Mouse (Mus musculus): ENCODE measurements around the gene Ddb1. TPM values are rescaled to one million over a fixed set of nuclear protein-coding genes. Genes with fewer than 3 reads are reported as not detected.

Gene Ddb1
- polyA plus RNA-seq, 1 experiment = 876 TPM

GRCm38 (mm10) chr19:10671854-10672417 is 66.8 kb downstream of the Ddb1 start:
- Histone ChIP-seq H3K27ac (ENCODE audit: insufficient read depth, low read length) (no peak overlapping the region), H3K4me3 (ENCODE audit: low read depth, low read length) (no peak overlapping the region), H3K9me3 (replicated peaks; ENCODE audit: control insufficient read depth, insufficient read depth, low read length, poor library complexity, severe bottlenecking) (no peaks in the 10 kb centered on the region), H3K36me3 (ENCODE audit: control insufficient read depth, insufficient read depth, low read length, poor library complexity, severe bottlenecking) (no peaks in the 10 kb centered on the region), H3K9ac (ENCODE audit: low read depth, poor library complexity, severe bottlenecking) (no peak overlapping the region), H3K27me3 (ENCODE audit: control insufficient read depth, insufficient read depth, low read length, poor library complexity, severe bottlenecking) (no peaks in the 10 kb centered on the region), H3K4me1 (ENCODE audit: control insufficient read depth, insufficient read depth, low read length) (peaks cover 8% of the 10 kb centered on the region)
- TF ChIP-seq EP300 (IDR thresholded peaks at IDR 0.05; ENCODE audit: insufficient read depth, low read depth, low read length) (no peak), CTCF (IDR thresholded peaks at IDR 0.05; ENCODE audit: low read depth, low read length) (no peak), POLR2A (IDR thresholded peaks at IDR 0.05; ENCODE audit: insufficient read depth, low read length) (no peak)

GRCm38 (mm10) chr19:10673275-10673674 is 68.1 kb downstream of the Ddb1 start:
- H3K4me1 ChIP-seq (ENCODE audit: control insufficient read depth, insufficient read depth, low read length) = peaks cover 12% of the 10 kb centered on the region
- TF ChIP-seq CTCF (IDR thresholded peaks at IDR 0.05; ENCODE audit: low read depth, low read length) (no peak), EP300 (IDR thresholded peaks at IDR 0.05; ENCODE audit: insufficient read depth, low read depth, low read length) (no peak), POLR2A (IDR thresholded peaks at IDR 0.05; ENCODE audit: insufficient read depth, low read length) (no peak)
- H3K4me3 ChIP-seq (ENCODE audit: low read depth, low read length) = no peak overlapping the region
- no peak overlapping the region for H3K9ac ChIP-seq (ENCODE audit: low read depth, poor library complexity, severe bottlenecking)
- H3K36me3 ChIP-seq (ENCODE audit: control insufficient read depth, insufficient read depth, low read length, poor library complexity, severe bottlenecking) = no peaks in the 10 kb centered on the region
- H3K27ac ChIP-seq (ENCODE audit: insufficient read depth, low read length) = no peak overlapping the region
- no peaks in the 10 kb centered on the region for H3K9me3 ChIP-seq (replicated peaks; ENCODE audit: control insufficient read depth, insufficient read depth, low read length, poor library complexity, severe bottlenecking)
- H3K27me3 ChIP-seq (ENCODE audit: control insufficient read depth, insufficient read depth, low read length, poor library complexity, severe bottlenecking) = no peaks in the 10 kb centered on the region

- Histone ChIP-seq H3K9ac (ENCODE audit: low read depth, poor library complexity, severe bottlenecking) (no peak overlapping the region), H3K4me3 (ENCODE audit: low read depth, low read length) (no peak overlapping the region), H3K9me3 (replicated peaks; ENCODE audit: control insufficient read depth, insufficient read depth, low read length, poor library complexity, severe bottlenecking) (no peaks in the 10 kb centered on the region), H3K4me1 (ENCODE audit: control insufficient read depth, insufficient read depth, low read length) (peaks cover 9% of the 10 kb centered on the region), H3K27me3 (ENCODE audit: control insufficient read depth, insufficient read depth, low read length, poor library complexity, severe bottlenecking) (no peaks in the 10 kb centered on the region), H3K27ac (ENCODE audit: insufficient read depth, low read length) (peak overlapping the region; percentile 29), H3K36me3 (ENCODE audit: control insufficient read depth, insufficient read depth, low read length, poor library complexity, severe bottlenecking) (no peaks in the 10 kb centered on the region)
- TF ChIP-seq POLR2A (IDR thresholded peaks at IDR 0.05; ENCODE audit: insufficient read depth, low read length) (no peak), CTCF (IDR thresholded peaks at IDR 0.05; ENCODE audit: low read depth, low read length) (no peak), EP300 (IDR thresholded peaks at IDR 0.05; ENCODE audit: insufficient read depth, low read depth, low read length) (peak; percentile 83; the same call in 1 of the 2 replicates)
Measured at GRCm38 (mm10) chr19:10676656-10677055, 71.5 kb downstream of the Ddb1 start.

GRCm38 (mm10) chr19:10677915-10678771 is 73.0 kb downstream of the Ddb1 start, which contains the start of gene Pga5:
Gene Pga5, minus strand, starts transcription at chr19:10678071.
- no peaks in the 10 kb centered on the region for H3K36me3 ChIP-seq (ENCODE audit: control insufficient read depth, insufficient read depth, low read length, poor library complexity, severe bottlenecking)
- peaks cover 7% of the 10 kb centered on the region for H3K4me1 ChIP-seq (ENCODE audit: control insufficient read depth, insufficient read depth, low read length)
- TF ChIP-seq EP300 (IDR thresholded peaks at IDR 0.05; ENCODE audit: insufficient read depth, low read depth, low read length) (no peak), POLR2A (IDR thresholded peaks at IDR 0.05; ENCODE audit: insufficient read depth, low read length) (no peak), CTCF (IDR thresholded peaks at IDR 0.05; ENCODE audit: low read depth, low read length) (peak; percentile 95)
- H3K9me3 ChIP-seq (replicated peaks; ENCODE audit: control insufficient read depth, insufficient read depth, low read length, poor library complexity, severe bottlenecking) = no peaks in the 10 kb centered on the region
- H3K27ac ChIP-seq (ENCODE audit: insufficient read depth, low read length) = no peak within 1 kb of the TSS
- H3K9ac ChIP-seq (ENCODE audit: low read depth, poor library complexity, severe bottlenecking) = no peak within 1 kb of the TSS
- no peak within 1 kb of the TSS for H3K4me3 ChIP-seq (ENCODE audit: low read depth, low read length)
- no peaks in the 10 kb centered on the region for H3K27me3 ChIP-seq (ENCODE audit: control insufficient read depth, insufficient read depth, low read length, poor library complexity, severe bottlenecking)

- no peak overlapping the region for H3K4me3 ChIP-seq (ENCODE audit: low read depth, low read length)
- H3K9me3 ChIP-seq (replicated peaks; ENCODE audit: control insufficient read depth, insufficient read depth, low read length, poor library complexity, severe bottlenecking) = no peaks in the 10 kb centered on the region
- H3K27me3 ChIP-seq (ENCODE audit: control insufficient read depth, insufficient read depth, low read length, poor library complexity, severe bottlenecking) = no peaks in the 10 kb centered on the region
- no peak overlapping the region for H3K9ac ChIP-seq (ENCODE audit: low read depth, poor library complexity, severe bottlenecking)
- H3K27ac ChIP-seq (ENCODE audit: insufficient read depth, low read length) = no peak overlapping the region
- TF ChIP-seq EP300 (IDR thresholded peaks at IDR 0.05; ENCODE audit: insufficient read depth, low read depth, low read length) (no peak), POLR2A (IDR thresholded peaks at IDR 0.05; ENCODE audit: insufficient read depth, low read length) (no peak), CTCF (IDR thresholded peaks at IDR 0.05; ENCODE audit: low read depth, low read length) (no peak)
- H3K36me3 ChIP-seq (ENCODE audit: control insufficient read depth, insufficient read depth, low read length, poor library complexity, severe bottlenecking) = no peaks in the 10 kb centered on the region
- peaks cover 7% of the 10 kb centered on the region for H3K4me1 ChIP-seq (ENCODE audit: control insufficient read depth, insufficient read depth, low read length)
Measured at GRCm38 (mm10) chr19:10678772-10679067, 73.6 kb downstream of the Ddb1 start.

Other genes starting within 250 kb of the Ddb1 start
- gene Syt7, start 216.2 kb upstream of the Ddb1 start, polyA plus RNA-seq (2011; ENCODE audit: insufficient read depth, insufficient read length, low read depth, missing spikeins) = 4.1 and 4.9 TPM in 2 replicates
- gene Lrrc10b, start 147.9 kb upstream of the Ddb1 start, polyA plus RNA-seq (2011; ENCODE audit: insufficient read depth, insufficient read length, low read depth, missing spikeins) = not detected in 2 replicates
- gene Ppp1r32, start 122.4 kb upstream of the Ddb1 start, polyA plus RNA-seq (2011; ENCODE audit: insufficient read depth, insufficient read length, low read depth, missing spikeins) = 0.58 and 1.4 TPM in 2 replicates
- 73.5 and 76.3 TPM in 2 replicates for gene Cpsf7, start 80.1 kb upstream of the Ddb1 start, polyA plus RNA-seq (2011; ENCODE audit: insufficient read depth, insufficient read length, low read depth, missing spikeins)
- gene Sdhaf2, start 79.2 kb upstream of the Ddb1 start, polyA plus RNA-seq (2011; ENCODE audit: insufficient read depth, insufficient read length, low read depth, missing spikeins) = 32.9 and 39.6 TPM in 2 replicates
- gene Tmem216, start 49.1 kb upstream of the Ddb1 start, polyA plus RNA-seq (2011; ENCODE audit: insufficient read depth, insufficient read length, low read depth, missing spikeins) = 10.4 and 12.2 TPM in 2 replicates
- 11.6 and 13.5 TPM in 2 replicates for gene Cyb561a3, start 28.2 kb upstream of the Ddb1 start, polyA plus RNA-seq (2011; ENCODE audit: insufficient read depth, insufficient read length, low read depth, missing spikeins)
- 25.3 TPM in 2 replicates for gene Tmem138, start 28.0 kb upstream of the Ddb1 start, polyA plus RNA-seq (2011; ENCODE audit: insufficient read depth, insufficient read length, low read depth, missing spikeins)
- 28.1 and 29.0 TPM in 2 replicates for gene Tkfc, start 327 bp downstream of the Ddb1 start, polyA plus RNA-seq (2011; ENCODE audit: insufficient read depth, insufficient read length, low read depth, missing spikeins)
- 1.9 and 2.0 TPM in 2 replicates for gene Vwce, start 28.9 kb downstream of the Ddb1 start, polyA plus RNA-seq (2011; ENCODE audit: insufficient read depth, insufficient read length, low read depth, missing spikeins)
- 2.9 and 4.1 TPM in 2 replicates for gene Pga5, start 72.7 kb downstream of the Ddb1 start, polyA plus RNA-seq (2011; ENCODE audit: insufficient read depth, insufficient read length, low read depth, missing spikeins)
- gene Vps37c, start 83.4 kb downstream of the Ddb1 start, polyA plus RNA-seq (2011; ENCODE audit: insufficient read depth, insufficient read length, low read depth, missing spikeins) = 11.5 and 12.3 TPM in 2 replicates
- gene Cd5, start 133.7 kb downstream of the Ddb1 start, polyA plus RNA-seq (2011; ENCODE audit: insufficient read depth, insufficient read length, low read depth, missing spikeins) = not detected in 2 replicates
- not detected in 2 replicates for gene Cd6, start 224.7 kb downstream of the Ddb1 start, polyA plus RNA-seq (2011; ENCODE audit: insufficient read depth, insufficient read length, low read depth, missing spikeins)
- not detected in 2 replicates for gene Slc15a3, start 234.4 kb downstream of the Ddb1 start, polyA plus RNA-seq (2011; ENCODE audit: insufficient read depth, insufficient read length, low read depth, missing spikeins)